Mouse (Mus musculus) T-helper 17 cell (primary cell): ENCODE data around the gene Olfr1501.
"Not testable (repeated sequence)": the region's sequence is repeated elsewhere in the genome, so short reads cannot be mapped to it uniquely, and the experiment has no call there.

Source experiments
- in situ Hi-C, 2 experiments: fragments of 300-600 bp; cut with MboI, MseI; formaldehyde crosslinking; loops; 1 replicate in 1 of 2; 2 replicates in 1 of 2; pipeline ENCODE4 v1.15.1; 2025; ENCODE audit warnings: high pct_unique_total_duplicates in 2 of 2

Olfr1501 gene

GRCm38 (mm10) chr19:13850592-13850991 is at the start of gene Olfr1501:
Gene Olfr1501, minus strand, starts transcription at chr19:13850692.
- in situ Hi-C loops = not testable (repeated sequence)

GRCm38 (mm10) chr19:13897828-13898227 is 47.3 kb upstream of the Olfr1501 start, which contains the start of gene Olfr1504:
Gene Olfr1504, minus strand, starts transcription at chr19:13897928.
- in situ Hi-C loops = no loop called here

- in situ Hi-C loops = no loop called here
These were observed 11.0 kb upstream of the Olfr1501 start, which contains the start of gene Olfr1502 for GRCm38 (mm10) chr19:13861495-13861894. Gene Olfr1502, plus strand, starts transcription at chr19:13861795.

- in situ Hi-C loops = no loop called here
These were observed 20.1 kb downstream of the Olfr1501 start, which contains the start of gene Olfr1500 for GRCm38 (mm10) chr19:13830388-13830787. Gene Olfr1500, minus strand, starts transcription at chr19:13830488.

- in situ Hi-C loops = no loop called here
These were observed 22.0 kb downstream of the Olfr1501 start for GRCm38 (mm10) chr19:13828447-13828846.

GRCm38 (mm10) chr19:13820847-13821246 is 29.6 kb downstream of the Olfr1501 start:
- in situ Hi-C loops = loop anchor here (25.0 kb wide), 2 partner anchors 1109 to 1309 kb away; partner anchors contain the start of gene Dtx4 (in 1 of the 2)

- in situ Hi-C loops = loop anchor here (25.0 kb wide), 2 partner anchors 1107 to 1307 kb away; partner anchors contain the start of gene Dtx4 (in 1 of the 2)
These were observed 31.1 kb downstream of the Olfr1501 start, which contains the start of gene Olfr1499 for GRCm38 (mm10) chr19:13819347-13819746. Gene Olfr1499, minus strand, starts transcription at chr19:13819447.

GRCm38 (mm10) chr19:13818827-13819226 is 31.7 kb downstream of the Olfr1501 start:
- in situ Hi-C loops = loop anchor here (25.0 kb wide), 2 partner anchors 1107 to 1307 kb away; partner anchors contain the start of gene Dtx4 (in 1 of the 2)

GRCm38 (mm10) chr19:13812823-13813222 is 37.7 kb downstream of the Olfr1501 start:
- in situ Hi-C loops = loop anchor here (25.0 kb wide), 2 partner anchors 1101 to 1301 kb away; partner anchors contain the start of gene Dtx4 (in 1 of the 2)

- in situ Hi-C loops = loop anchor here (25.0 kb wide), 2 partner anchors 1093 to 1293 kb away; partner anchors contain the start of gene Dtx4 (in 1 of the 2)
These were observed 45.0 kb downstream of the Olfr1501 start for GRCm38 (mm10) chr19:13805486-13805885.

- in situ Hi-C loops = no loop called here
These were observed 52.4 kb downstream of the Olfr1501 start, which contains the start of gene Olfr1497 for GRCm38 (mm10) chr19:13798102-13798501. Gene Olfr1497, minus strand, starts transcription at chr19:13798202.
